Mouse (Mus musculus): Measurements from ENCODE around the gene 2810408A11Rik.

The 2810408A11Rik gene

DNA sequence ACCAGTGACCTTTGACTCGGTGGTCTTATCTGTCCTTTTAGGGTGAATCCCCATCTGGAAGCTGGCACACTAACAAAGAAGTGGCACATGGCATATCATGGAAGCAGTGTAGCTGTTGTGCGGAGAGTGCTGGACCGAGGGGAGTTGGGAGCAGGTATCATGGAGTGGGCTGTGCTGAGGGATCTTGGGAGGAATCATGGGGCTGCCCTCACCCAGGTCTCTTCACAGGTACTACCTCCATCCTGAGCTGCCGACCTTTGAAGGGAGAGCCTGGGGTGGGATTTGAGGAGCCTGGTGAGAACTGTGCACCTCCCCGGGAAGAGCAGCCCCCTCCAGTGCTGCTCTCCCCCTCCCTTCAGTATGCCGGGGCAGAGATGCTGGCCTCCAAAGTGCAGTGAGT lies 10.9 kb upstream of the 2810408A11Rik start:
- DNase-seq, result no peak

DNA sequence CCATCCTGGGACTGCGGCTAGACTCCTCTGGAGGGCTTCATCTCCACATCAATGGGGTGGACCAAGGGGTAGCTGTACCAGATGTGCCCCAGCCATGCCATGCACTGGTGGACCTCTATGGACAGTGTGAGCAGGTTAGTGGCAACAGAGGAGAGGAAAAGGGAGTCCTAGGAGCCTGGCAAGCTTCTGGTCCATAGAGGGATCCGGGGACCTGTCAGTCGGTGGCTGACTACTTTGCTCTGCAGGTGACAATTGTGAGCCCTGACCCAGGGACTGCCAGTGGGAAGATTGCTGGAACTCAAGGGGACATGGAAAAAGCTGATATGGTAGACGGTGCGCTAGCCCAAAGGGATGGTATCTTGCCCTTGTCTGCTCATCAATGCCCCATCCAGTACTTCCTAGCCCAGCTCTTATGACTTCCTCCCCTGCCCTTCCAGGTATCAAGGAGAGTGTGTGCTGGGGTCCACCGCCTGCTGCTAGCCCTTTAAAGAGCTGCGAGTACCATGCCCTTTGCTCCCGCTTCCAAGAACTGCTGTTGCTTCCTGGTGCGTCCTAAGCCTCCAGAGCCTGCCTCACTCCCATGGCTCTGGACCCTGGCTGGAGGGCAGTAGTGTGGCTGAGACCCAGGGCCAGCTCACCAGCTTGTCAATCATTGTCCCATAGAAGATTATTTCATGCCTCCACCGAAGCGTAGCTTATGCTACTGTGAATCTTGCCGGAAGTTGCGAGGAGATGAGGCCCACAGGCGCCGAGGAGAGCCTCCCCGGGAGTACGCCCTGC lies 10.2 kb upstream of the 2810408A11Rik start:
- no peak for DNase-seq

DNA sequence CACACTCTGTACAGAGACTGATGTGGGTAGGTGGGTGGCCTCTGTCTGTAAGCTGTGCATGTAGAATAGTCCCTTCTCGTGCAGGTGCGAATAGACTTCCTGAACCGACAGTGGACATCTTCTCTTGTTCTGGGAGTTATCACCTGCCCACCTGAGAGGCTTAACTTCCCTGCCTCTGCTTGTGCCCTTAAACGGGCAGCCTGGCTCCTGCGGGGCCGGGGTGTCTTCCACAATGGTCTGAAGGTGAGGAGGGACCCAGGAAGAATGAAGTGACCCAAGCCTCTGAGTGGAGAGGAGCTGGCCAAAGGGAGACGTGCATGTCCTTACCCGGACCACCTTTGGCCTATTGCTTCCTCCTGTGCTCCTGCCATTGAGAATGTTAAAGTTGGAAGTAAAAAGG lies 9.4 kb upstream of the 2810408A11Rik start:
- DNase-seq, result no peak

DNA sequence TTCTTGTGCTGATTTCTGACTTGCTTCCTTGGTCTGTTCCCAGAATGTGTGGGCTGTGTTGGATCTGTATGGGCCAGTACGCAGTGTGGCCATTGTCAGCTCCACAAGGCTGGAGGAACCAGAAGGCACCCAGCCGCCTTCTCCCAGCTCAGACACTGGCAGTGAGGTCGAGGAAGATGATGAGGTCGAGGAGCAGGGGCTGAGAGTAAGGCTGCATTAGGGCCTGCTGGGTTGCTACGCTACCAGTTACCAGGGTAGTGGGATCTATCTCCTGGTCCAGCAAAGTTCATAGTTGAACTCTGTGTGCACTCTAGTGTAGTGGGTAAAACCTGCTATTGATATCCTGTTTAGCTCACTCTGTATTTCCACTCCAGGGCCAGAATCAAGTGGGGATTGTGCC lies 8.4 kb upstream of the 2810408A11Rik start:
- no peak for DNase-seq

DNA sequence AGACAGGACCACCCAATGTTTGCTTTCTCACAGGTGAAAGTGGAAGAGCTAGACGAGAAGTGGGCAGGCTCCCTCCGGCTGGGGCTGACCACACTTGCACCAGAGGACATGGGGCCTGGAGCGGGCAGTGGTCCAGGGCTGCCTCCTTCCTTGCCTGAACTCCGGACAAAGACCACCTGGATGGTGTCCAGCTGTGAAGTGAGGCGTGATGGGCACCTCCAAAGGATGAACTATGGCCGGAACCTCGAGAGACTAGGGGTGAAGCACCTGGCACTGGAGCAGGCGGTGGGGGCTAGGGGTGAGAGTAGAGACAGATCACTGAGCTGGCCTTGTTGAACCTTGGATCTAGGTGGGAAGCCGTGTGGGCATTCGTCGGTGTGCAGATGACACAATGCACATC lies 7.9 kb upstream of the 2810408A11Rik start:
- DNase-seq, result no peak

DNA sequence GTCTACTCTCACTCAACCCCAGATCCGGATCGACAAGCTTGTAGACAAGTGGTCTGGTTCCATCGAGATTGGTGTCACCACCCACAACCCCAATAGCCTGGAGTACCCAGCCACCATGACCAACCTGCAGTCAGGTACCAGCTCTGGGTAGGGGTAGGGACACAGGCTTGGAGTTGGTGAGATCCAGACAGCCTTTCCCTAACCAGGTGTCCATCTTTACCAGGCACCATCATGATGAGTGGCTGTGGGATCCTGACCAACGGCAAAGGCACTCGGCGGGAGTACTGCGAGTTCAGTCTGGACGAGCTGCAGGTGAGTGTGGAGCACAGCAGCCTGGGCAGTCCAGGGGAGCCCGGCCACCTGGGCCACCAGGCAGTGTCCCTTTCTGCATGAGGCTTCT lies 3.5 kb upstream of the 2810408A11Rik start:
- DNase-seq, result no peak

DNA sequence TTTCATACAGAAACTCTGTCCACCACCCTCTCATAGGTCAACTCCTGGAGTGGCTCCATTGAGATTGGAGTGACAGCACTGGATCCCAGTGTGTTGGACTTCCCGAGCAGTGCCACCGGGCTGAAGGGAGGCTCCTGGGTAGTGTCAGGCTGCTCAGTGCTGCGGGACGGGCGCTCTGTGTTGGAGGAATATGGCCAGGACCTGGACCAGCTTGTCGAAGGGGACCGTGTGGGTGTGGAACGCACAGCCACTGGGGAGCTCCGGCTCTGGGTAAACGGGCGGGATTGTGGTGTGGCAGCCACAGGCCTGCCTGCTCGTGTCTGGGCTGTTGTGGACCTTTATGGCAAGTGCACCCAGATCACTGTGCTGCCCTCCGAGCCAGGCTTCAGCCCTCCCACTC lies 2.2 kb upstream of the 2810408A11Rik start:
- DNase-seq, result no peak

DNA sequence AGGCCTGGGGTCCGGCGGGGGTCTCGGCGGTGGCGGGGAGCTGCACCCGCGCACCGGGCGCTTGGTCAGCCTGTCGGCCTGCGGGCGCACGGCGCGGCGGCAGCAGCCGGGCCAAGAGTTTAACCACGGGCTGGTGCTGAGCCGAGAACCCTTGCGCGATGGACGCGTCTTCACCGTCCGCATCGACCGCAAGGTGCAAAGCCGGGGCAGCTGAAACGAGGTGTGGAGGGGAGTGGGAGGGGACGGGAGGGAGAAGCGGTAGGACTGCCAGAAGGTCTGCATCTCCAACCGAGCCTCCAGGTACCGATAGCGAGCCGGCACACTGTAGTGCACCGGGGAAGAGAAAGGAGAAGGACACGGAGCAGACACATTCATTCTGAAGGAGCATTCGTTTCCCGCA lies 1.2 kb upstream of the 2810408A11Rik start:
- peak; percentile 45 for DNase-seq

DNA sequence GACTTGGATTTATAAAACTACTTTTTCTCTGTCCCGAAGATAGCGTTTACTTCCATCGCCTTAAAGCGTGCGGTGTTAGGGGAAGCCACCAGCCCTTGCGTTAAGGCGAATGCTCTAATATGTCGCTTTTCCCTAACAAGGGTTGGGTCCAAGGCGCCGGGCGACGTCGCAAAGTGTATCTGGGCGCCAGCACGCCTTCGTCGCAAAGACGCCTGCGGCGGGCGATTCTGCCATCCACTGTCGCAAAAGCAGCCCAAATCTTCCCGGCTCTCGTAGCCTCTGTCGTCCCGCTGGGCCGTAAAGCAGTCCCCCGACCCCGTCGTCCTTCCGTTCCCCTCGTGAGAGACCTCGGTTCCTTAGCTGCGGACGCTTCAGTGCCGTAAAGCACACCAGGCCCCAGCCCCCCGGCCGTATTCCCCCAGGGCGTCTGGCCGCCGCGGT lies 639 bp upstream of the 2810408A11Rik start:
- DNase-seq, result peak; percentile 92

DNA sequence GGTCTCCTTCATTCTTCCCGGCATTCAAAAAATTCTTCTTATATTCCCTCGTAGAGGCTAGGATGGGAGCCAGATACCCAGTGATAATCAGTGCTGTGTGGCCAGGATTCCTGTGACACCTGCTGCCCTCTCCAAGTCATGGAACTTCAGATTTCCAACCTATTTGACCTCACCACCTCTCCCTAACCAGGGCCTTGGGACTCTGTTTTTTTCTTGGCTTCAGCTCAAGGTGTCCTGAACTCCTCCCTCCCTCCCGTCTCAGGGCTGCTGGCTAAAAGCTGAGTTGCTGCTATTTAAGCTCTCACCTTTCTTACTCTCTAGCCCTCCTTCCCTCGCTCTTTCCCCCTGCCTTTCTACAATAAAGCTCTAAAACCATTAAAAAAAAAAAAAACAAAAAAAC lies 917 bp downstream of the 2810408A11Rik start:
- no peak for DNase-seq

DNA sequence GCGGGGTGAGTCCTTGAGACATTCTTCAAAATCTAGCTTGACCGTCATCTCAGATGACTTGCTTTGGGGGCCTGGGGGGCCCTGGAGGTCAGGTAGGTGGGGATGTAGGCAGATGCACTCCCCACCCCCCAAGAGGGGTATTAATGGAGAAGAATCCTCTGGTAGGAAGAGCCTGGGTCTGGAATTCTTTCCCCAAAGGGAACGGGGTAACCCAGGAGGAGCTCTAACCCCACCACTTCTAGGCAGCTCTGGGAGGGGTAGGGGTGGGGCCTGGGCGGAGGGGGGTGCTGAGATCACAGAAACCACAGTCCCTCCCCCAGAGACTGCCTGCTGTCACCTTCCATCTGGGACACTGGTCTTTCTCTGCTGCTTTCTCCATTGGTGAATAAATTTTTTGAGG lies 5.5 kb downstream of the 2810408A11Rik start, which contains the start of gene Acap1:
Gene Acap1, minus strand, starts transcription at position 249 of the 400 bp plus-strand sequence.
- DNase-seq, result peak; percentile 71

DNA sequence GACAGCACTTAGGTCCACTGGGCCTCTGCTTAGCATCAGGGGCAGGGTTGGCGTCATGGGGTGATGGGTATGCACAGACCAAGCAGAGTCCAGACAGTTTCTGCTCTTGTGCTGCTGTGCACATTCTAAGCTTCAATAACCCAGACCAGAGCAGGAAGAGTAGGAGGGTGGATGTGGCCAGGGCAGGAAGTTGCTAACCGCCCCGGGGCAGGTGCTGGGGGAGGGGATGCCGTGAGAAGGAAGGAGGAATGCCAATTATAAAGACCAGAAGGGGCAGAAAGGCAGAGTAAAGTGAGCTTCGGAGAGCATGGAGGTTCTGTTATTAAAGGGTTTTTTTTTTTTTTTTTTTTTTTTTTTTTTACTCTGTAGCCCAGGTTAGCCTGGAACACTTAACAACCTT lies 6.1 kb downstream of the 2810408A11Rik start:
- no peak for DNase-seq

DNA sequence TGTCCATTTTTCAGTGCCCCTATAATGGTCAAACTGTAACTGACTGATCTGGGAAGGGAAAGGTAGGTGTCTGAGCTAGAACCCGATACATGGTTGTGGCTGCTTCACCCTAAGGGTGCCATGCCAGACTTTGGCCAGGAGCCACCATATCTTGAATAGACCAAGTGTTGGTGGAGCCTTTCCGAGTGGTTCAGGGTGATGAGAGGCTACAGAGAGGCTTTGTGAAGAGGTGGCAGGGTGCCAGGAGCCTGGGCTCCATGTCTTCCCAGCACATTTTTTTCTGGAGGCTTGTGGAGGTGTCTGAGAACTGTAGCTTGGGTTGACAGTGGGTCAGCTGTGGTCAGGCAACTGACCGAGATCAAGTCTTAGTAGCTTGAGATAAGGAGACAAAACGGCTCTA lies 9.3 kb downstream of the 2810408A11Rik start:
- DNase-seq, result no peak

DNA sequence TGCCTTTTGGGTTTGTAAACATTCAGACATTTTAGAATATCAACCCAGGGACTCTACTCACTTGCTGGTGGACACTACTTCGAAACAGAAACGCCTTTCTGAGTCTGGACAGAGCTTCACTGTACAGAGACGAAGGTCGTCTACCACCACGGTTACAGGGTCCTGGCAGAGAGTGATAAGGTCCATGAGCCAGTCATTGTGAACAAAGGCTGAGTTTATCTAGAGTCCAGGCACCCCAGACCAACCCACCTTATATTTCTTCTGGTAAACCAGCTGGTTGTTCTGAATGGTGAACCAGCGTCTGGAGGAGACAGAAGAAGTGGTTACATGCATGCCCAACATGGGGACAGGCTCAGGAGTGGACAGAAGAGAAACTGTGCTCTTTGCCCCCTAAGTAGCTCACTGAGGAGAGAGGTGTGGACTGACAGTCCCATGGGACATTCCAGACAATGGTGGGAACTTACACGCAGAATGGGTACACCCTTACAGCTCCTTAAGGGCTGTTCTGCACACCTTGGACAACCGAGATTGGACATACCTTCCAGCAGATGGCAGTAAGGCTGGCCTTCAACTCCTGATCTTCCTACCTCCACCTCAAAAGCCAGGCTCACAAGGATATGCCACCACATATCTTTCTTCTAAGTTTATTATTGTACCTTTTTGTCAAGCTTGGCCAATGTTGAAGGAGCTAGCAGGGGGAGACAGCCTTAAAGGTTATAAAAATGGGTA lies 13.7 kb downstream of the 2810408A11Rik start:
- peak; percentile 54 for DNase-seq

DNA sequence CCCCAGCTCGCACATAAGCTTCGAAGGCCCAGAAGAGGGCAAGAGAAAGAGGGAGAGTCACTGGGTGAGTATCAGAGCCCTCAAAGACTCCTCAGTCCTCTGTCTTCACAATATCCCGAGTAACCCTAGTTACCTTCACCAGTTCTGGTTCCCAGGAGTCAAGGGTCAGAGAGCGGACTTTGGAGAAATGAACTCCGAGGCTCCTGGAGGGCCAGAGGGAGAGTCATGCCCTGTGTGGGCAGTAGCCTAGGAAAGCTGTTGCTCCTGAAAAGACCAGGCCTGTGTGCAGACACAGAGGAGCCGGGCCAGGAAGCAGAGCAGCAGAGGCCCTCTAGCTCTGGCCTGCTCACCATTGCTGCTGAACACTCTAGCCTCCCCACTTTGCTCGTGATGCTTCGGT lies 16.1 kb downstream of the 2810408A11Rik start:
- DNase-seq, result no peak

DNA sequence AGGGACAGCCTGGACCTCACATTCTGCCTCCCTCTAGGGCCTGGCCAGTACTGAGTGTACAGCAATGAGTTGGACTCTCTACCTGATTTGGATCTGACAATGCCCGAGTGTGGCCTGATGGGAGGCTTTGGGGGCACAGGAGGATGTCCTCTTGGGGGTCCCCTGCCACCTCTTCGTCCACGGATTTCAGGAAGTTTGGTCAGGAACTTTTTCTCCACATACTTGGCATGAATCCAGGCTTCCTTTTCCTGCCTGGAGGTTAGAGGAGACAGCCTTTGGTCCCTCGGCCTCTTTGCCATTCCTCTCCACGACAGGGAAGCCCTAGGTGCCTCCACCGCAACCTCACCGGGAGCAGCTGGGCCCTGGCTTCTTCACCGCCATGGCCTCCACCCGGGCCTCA lies 16.5 kb downstream of the 2810408A11Rik start:
- DNase-seq, result no peak

DNA sequence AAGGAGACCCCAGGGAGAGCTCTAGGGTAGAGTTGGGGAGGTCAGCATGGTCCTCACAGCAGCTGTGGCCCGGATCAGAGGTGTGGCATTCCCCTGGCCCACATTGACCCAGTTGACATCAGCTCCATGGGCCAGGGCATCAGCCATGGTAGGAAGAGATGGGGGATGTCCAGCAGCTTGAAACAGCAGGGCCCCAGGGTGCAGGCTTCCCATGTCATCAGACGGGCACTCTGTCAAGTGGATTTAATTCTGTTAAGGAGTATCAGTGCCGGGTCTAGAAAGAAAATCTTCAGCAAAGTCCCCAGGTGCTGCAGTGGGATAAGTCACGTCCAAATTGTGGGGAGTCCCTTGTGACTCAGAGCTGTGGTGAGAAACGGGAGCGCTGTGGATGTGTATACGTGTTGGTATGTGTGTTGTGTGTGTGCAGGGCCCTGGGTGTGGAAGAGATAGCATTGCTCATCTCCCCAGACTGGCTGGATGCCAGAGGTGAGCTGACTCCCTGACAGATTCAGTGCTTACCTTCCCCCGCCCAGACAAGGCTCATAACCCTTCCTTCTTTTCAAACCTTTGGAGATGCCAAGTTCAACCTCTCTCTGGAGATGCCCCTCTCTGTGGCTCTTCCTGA lies 17.1 kb downstream of the 2810408A11Rik start:
- DNase-seq, result no peak

DNA sequence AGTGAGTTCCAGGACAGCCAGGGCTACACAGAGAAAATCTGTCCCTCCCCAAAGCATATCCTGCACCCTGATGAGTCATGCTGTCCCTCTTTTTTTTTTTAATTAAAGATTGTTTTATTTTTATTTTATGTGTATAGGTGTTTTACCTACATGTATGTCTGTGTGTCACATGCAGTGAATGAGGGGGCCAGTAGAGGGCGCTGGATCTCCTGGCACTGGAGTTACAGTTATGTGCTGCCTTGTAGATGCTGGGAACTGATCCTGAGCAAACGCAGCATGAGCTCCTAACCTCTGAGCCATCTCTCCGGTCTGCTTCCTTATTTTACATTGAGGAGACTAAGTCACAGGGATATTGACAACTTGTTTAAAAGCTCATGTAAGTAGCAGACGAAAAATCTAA lies 17.7 kb downstream of the 2810408A11Rik start:
- DNase-seq, result peak; percentile 78

DNA sequence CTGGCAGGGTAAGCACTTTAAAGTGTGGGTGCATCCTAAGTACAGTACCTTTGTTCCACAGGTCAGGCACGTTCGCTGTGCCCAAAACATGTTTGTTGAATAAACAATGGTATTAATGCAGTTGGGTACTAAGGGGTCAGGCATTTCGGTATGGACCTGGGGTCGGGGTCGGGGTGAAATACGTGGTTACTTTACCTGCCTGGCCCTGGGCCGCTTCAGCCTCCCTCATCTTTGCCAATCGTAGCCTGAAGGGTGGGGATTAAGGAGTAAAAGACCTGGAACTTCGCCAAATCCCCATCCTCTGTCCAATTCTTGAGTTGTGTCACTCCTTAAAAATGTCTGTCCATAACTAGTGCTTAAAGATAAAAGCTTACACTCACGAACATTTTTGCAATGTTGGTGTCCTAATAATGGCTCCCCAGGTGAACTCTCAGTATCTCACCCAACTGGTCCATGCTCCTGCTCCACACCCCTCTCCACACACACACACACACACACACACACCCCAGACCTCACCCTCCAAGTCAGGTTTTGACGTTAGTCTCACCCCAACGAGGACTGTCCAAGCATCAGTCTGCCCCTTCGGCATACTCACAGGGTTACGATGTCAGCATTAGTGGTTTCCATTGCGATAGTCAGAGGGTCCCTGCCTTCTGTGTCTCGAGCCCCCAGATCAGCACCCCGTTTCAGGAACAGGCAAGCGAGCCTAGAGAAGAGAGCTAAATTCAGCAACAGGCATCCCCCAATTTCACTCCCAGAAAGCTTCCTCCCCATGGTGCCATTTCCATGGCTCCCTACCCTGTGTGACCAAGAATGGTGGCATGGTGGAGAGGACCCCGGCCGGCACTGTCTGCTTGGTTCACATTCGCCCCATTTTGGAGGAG lies 18.8 kb downstream of the 2810408A11Rik start:
- DNase-seq, result no peak

DNA sequence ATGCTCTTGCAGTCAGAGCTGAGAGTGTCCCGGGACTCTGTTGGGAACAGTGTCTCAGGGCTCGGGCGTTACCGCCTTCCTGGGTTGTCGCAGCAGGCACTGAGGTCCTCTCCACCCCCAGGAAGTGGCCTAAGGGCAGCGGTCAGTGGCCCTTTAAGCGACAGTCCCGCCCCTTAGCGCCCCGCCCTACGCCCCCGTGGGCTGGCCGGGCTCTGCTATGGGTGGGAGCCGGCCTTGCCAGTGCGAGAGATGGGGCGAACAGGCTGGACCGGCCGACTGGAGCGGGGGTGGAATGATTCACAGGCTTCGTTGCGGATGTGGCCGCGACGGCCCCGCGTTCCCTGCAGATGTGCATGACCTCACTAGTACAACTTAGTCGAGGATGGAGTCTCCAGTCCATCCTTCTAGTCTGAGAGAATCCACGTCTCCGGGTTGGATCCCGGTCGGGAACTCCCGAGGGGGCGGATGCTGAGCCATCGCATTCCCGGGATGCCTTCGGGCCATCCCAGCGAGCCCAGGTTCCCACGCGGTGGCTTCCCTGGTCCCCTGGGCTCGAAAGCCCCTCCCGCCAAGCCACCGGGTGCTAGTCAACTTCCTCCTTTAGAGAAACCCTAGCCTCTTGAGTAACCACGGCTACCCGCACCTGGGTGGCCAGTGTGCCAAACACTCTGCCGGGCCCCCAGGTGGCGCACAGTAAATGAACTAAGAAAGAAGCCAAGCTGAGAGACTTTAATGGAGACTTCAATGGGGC lies 19.8 kb downstream of the 2810408A11Rik start, which contains the start of gene Kctd11:
Gene Kctd11, minus strand, starts transcription at position 554 of the 751 bp plus-strand sequence.
- DNase-seq, result peak; percentile 87

DNA sequence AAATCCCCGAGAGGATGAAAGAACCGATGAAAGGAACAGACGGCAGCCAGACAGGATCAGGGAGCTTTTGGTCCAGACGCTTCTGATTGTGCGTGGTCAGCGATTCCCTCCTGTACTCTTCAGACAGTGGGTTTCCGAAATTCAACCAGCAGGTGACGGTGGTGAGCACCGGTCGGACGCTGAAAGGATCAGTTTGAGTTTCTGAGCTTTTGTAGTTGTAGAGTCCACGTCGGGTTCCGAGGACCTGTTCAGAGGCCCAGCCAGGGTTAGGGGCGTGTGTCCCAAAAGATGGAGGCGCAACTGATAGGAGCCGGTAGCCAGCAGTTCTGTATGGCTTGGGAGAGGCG lies 20.3 kb downstream of the 2810408A11Rik start:
- peak; percentile 79 for DNase-seq

DNA sequence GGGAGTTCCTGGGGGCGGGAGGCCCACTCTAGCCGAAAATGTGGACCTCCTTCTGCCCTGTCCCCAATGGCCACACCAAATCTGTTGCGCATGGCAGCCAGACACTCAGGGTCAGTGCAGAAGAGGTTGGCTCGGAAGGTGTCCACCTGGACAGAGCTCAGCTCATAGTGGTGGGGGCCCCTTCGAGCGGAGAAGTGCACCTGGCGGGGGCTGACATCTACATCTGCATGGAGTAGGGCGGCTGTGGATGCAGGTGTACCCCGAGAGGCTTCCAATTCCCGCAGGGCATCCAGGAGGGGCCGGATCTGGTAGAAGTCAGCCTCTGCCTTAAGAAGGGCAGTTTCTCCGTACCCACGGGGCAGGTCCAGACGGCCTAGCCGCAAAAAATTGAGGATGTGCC lies 21.1 kb downstream of the 2810408A11Rik start:
- DNase-seq, result no peak

Data from liver (tissue).